ENCODE assay signal across 8 mouse cellular contexts in genomic region chr8:25389371-25389855, GRCm38 (mm10).
DNase-seq lines count a peak whose midpoint lies in the region; ATAC-seq lines count a peak whose summit lies in the region.

No protein-coding gene starts in this region.

- H3K27me3 ChIP-seq in forebrain, embryonic 10.5 days (ENCODE audit: poor library complexity, severe bottlenecking), result peaks cover 39% of the 10 kb centered on the region

- H3K27ac ChIP-seq in forebrain, embryonic 10.5 days, result peak overlapping the region; percentile 75

- WGBS in forebrain, embryonic 10.5 days, result 34% methylated on average over 10 of the region's 10 CpGs

- peaks cover 51% of the 10 kb centered on the region for H3K4me1 ChIP-seq in forebrain, embryonic 10.5 days

- intact Hi-C loops in heart, postnatal 10 days (cut with DNase I), result no loop called here
- intact Hi-C loops in left cerebral cortex, postnatal 14 days (cut with DNase I), result no loop called here

- H3K9me3 ChIP-seq in forebrain, embryonic 10.5 days, result no peaks in the 10 kb centered on the region

- no peaks in the 10 kb centered on the region for H3K36me3 ChIP-seq in forebrain, embryonic 10.5 days (replicated peaks)

- ATAC-seq in erythroblast, adult 5-6 weeks (replicated peaks; ENCODE audit: low FRiP score, poor library complexity, severe bottlenecking), result no peak

- no peak overlapping the region for H3K4me3 ChIP-seq in forebrain, embryonic 10.5 days

- peak; percentile 17 for DNase-seq in ovary, postnatal 36 days (ENCODE audit: low spot score)
- DNase-seq in ovary, postnatal 10 days (ENCODE audit: low spot score), result no peak
- peak; percentile 22 for DNase-seq in forebrain, embryonic 10.5 days (ENCODE audit: extremely low spot score, low spot score)
- DNase-seq in heart, postnatal 10 days, result peak; percentile 46
- DNase-seq in left cerebral cortex, postnatal 14 days (ENCODE audit: low spot score in 2 of 2), result peak; percentile 45 to 57
- peak; percentile 12 to 42 for DNase-seq in right cerebral cortex, adult 2 months (ENCODE audit: low spot score in 2 of 2)
- no peak for DNase-seq in spleen, postnatal 4 days (ENCODE audit: low spot score in 2 of 2)

Comparison
In these comparisons a context has a peak if more than half of its experiments do, and no peak if none do; other contexts are left out.
1. DNase-seq: peak in ovary, postnatal 36 days (single experiment), forebrain, embryonic 10.5 days (single experiment), heart, postnatal 10 days (2 of 2), left cerebral cortex, postnatal 14 days (2 of 2) and right cerebral cortex, adult 2 months (2 of 2); none in ovary, postnatal 10 days (single experiment) and spleen, postnatal 4 days (0 of 2).